Mouse (Mus musculus): Measurements from ENCODE around the gene Pvrig.

- TF ChIP-seq CTCF (IDR thresholded peaks at IDR 0.05; ENCODE audit: extremely low read depth, insufficient read depth, insufficient read length, insufficient replicate concordance): no peak
- TF ChIP-seq POLR2A (IDR thresholded peaks at IDR 0.05; ENCODE audit: low read depth, low read length): no peak
These were observed at the start of gene Pvrig for GRCm38 (mm10) chr5:138341661-138342060.

All from spleen, adult 2 months (tissue).